Mouse (Mus musculus) fibroblast of lung, adult 2 months (primary cell): Measurements from ENCODE around the gene Fgf8.

ENCODE experiments used
- DNase-seq: peaks from one replicate; pipeline ENCODE4 v3.0.0-alpha.2; 2011; ENCODE audit warnings: low read depth

Fgf8 gene

GRCm38 (mm10) chr19:45742218-45742983 is at the start of gene Fgf8:
Fgf8 (minus strand) TSS chr19:45742915.
- DNase-seq, result no peak

GRCm38 (mm10) chr19:45792404-45792803 is 49.7 kb upstream of the Fgf8 start:
- no peak for DNase-seq

- DNase-seq, result no peak
These were observed 47.5 kb upstream of the Fgf8 start for GRCm38 (mm10) chr19:45789888-45790874.

- DNase-seq, result no peak
These were observed 46.6 kb upstream of the Fgf8 start for GRCm38 (mm10) chr19:45789365-45789764.

GRCm38 (mm10) chr19:45788337-45788736 is 45.6 kb upstream of the Fgf8 start:
- no peak for DNase-seq

- DNase-seq, result no peak
These were observed 44.7 kb upstream of the Fgf8 start for GRCm38 (mm10) chr19:45787450-45787849.

GRCm38 (mm10) chr19:45785470-45785869 is 42.8 kb upstream of the Fgf8 start:
- DNase-seq, result no peak

GRCm38 (mm10) chr19:45783933-45784576 is 41.3 kb upstream of the Fgf8 start:
- DNase-seq, result no peak

- peak; percentile 96 for DNase-seq
These were observed 40.6 kb upstream of the Fgf8 start, which contains the start of gene Mgea5 for GRCm38 (mm10) chr19:45783181-45783932. Mgea5 (minus strand) TSS chr19:45783837.

GRCm38 (mm10) chr19:45782315-45783001 is 39.7 kb upstream of the Fgf8 start:
- DNase-seq, result no peak

GRCm38 (mm10) chr19:45781676-45782075 is 39.0 kb upstream of the Fgf8 start:
- DNase-seq, result no peak

- no peak for DNase-seq
These were observed 37.7 kb upstream of the Fgf8 start for GRCm38 (mm10) chr19:45780350-45780915.

- DNase-seq, result no peak
These were observed 32.8 kb upstream of the Fgf8 start for GRCm38 (mm10) chr19:45775486-45775885.

GRCm38 (mm10) chr19:45771501-45771900 is 28.8 kb upstream of the Fgf8 start:
- DNase-seq, result no peak

GRCm38 (mm10) chr19:45760810-45761209 is 18.1 kb upstream of the Fgf8 start:
- DNase-seq, result no peak

GRCm38 (mm10) chr19:45758671-45759070 is 16.0 kb upstream of the Fgf8 start:
- no peak for DNase-seq

- no peak for DNase-seq
These were observed 10.8 kb upstream of the Fgf8 start for GRCm38 (mm10) chr19:45753551-45753950.

- DNase-seq, result no peak
These were observed 9.2 kb upstream of the Fgf8 start for GRCm38 (mm10) chr19:45751881-45752280.

GRCm38 (mm10) chr19:45749243-45750043 is 6.7 kb upstream of the Fgf8 start, which contains the start of gene Npm3:
Npm3 (minus strand) TSS chr19:45749591.
- peak; percentile 42 for DNase-seq
